Mouse (Mus musculus): ENCODE measurements around the gene Ampd1. TPM values are rescaled to one million over a fixed set of nuclear protein-coding genes. Genes with fewer than 3 reads are reported as not detected.

Ampd1 gene
- polyA plus RNA-seq, 1 experiment from 2014 or later, result not detected

Other genes with a start within 250 kb of the Ampd1 start
- gene Sycp1, start 137.9 kb upstream of the Ampd1 start, polyA plus RNA-seq (2014; fragmentation: Nextera tagmentation; extraction: Ambion mirVana), result not detected in 2 replicates
- gene Nr1h5, start 109.9 kb upstream of the Ampd1 start, polyA plus RNA-seq (2014; fragmentation: Nextera tagmentation; extraction: Ambion mirVana), result not detected in 2 replicates
- gene Sike1, start 78.3 kb upstream of the Ampd1 start, polyA plus RNA-seq (2014; fragmentation: Nextera tagmentation; extraction: Ambion mirVana), result 52.2 and 72.4 TPM in 2 replicates
- 316 and 496 TPM in 2 replicates for gene Csde1, start 53.6 kb upstream of the Ampd1 start, polyA plus RNA-seq (2014; fragmentation: Nextera tagmentation; extraction: Ambion mirVana)
- 124 and 135 TPM in 2 replicates for gene Nras, start 15.7 kb upstream of the Ampd1 start, polyA plus RNA-seq (2014; fragmentation: Nextera tagmentation; extraction: Ambion mirVana)
- 2.2 and 3.6 TPM in 2 replicates for gene Dennd2c, start 28.6 kb downstream of the Ampd1 start, polyA plus RNA-seq (2014; fragmentation: Nextera tagmentation; extraction: Ambion mirVana)
- 195 and 223 TPM in 2 replicates for gene Bcas2, start 97.6 kb downstream of the Ampd1 start, polyA plus RNA-seq (2014; fragmentation: Nextera tagmentation; extraction: Ambion mirVana)
- 27.0 and 35.3 TPM in 2 replicates for gene Trim33, start 205.3 kb downstream of the Ampd1 start, polyA plus RNA-seq (2014; fragmentation: Nextera tagmentation; extraction: Ambion mirVana)

Data from kidney, embryonic 14.5 days (tissue).